Mouse (Mus musculus) R1 (cell line): ENCODE measurements at regions not wholly inside any gene's neighbourhood (a gene's known extent, or its start where the extent isn't known, plus 50 kb on each side); places are given as distances from the start of the nearest gene placed in this dataset.
A peak's percentile ranks its signal among the peaks of the same experiment; 100 is the strongest.

Experiments
- DNase-seq: peaks from one replicate; pipeline ENCODE4 v3.0.0-alpha.2; 2018; ENCODE audit warnings: low read depth, low spot score

DNA sequence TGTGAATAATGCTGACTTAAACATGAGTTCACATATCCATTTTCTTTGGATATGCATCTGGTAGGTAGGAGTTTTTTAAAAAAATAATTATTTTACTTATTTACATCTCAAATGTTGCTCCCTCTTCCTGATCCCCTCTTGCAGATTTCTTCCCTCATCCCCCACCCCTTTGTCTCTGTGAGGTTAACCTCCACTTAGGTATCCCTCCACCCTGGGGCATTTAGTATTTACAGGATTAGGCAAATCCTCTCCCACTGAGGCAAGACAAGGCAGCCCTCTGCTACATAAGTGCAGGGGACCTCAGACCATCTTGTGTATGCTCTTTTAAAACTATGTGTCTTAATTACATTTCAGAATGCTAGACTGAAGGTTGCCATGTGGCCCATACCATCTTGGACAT, 155.2 kb upstream of the Shcbp1 start:
- DNase-seq = peak; percentile 87

DNA sequence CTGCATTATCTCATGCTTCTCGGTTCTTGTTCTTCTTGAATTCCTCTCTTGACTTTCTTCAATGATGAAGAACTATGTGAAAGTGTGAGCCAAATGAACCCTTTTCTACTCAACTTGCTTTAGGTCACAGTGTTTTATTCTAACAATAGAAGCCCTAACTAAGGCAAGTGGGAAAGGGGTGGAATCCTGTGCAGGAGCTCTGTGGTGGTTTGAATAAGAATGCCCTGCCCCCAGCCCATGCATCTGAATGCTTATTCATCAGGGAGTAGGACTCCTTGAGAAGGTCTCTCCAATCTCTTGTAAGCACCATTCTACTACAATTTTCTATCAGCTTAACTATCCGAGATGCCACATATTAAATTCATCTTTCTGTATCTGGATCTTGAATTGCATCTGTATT, 154.7 kb upstream of the Shcbp1 start:
- DNase-seq = peak; percentile 97

DNA sequence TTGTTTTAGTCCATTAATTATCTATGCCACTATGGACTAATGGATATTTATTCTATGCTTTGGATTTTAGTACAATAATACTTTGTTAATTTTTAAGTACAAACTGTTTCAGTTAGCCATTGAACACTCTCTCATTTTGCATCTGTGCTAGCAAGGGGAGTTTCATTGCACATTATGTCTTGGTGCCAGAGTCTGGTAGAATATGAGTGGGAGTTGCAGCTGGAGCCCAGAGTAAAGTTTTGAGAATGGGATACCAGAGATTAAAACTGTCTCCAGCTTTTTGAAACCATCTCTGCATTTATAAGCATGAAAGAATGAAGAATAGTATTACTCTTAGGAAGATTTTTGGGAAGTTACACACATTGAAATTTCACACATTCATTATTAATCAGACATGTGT, 137.1 kb upstream of the Shcbp1 start:
- DNase-seq = no peak

DNA sequence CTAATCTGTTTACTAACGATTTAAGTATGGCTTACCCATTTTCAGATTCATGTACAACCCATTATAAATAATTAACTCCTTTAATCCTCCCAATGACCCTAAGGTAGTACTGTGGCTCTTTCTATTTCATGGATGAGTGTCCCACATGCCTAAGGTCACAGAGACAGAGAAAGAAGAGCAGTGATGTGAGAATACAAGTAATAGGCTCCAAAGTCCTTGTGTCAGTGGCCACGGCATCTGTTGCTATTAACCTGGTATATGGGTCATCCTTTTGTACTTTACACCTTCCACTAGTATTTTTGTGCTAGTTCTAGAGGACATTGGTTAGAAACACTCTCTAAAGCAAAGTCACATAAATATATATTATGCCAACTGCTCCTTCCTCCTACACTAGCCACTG, 115.7 kb upstream of the Shcbp1 start:
- no peak for DNase-seq

DNA sequence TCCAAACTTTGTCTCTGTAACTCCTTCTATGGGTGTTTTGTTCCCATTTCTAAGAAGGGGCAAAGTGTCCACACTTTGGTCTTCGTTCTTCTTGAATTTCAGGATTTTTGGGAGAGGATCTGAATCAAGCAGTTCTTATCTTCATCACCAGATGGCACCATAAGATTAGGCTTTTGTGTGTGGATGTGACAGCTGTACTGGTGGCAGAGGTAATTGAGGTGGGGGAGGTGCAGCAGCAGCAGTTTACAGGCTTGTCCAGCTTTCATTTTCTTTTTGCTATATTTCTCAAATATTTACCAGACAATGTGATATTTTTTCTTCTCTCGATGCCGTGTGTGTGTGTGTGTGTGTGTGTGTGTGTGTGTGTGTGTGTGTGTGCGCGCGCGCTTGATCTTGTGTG, 89.4 kb upstream of the Shcbp1 start:
- DNase-seq = peak; percentile 72

DNA sequence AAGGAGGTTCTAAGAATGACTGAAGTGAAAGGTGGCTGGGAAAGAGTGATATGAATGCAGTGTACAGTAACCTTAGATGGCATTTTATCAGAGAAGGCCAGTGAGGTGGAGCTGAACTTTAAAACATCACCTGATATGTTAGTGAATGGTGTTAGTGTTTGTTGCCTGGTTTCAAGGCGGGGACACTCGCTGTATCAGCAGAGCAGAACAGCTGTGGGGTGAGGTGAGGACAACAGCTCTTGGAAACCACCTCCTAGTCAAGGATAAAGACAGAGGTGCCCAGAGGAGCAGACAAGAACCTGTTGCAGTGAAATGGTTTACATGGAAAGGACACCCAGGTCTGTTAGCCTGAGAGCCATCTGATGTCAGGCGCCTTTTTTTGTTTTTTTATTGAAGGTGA, 59.7 kb upstream of the Shcbp1 start:
- no peak for DNase-seq

DNA sequence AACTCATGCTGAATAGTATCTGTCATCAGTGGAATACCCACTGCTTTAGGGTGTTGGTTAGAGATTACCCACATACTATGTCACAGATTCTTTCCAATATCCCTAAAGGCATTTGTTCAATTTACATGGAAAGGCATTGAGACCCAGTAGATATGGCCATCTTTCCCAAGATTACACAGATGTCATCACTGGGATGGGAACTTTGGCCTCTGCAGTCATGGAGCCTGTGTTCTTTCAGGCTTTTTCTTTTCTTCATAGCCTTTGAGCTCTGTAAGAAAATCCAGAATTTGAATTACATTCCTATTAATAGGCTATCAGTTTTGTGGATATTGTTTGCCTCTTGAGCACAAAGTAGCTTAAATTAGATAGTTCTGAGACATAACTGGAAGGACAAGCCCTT, 59.2 kb upstream of the Shcbp1 start:
- DNase-seq = no peak

DNA sequence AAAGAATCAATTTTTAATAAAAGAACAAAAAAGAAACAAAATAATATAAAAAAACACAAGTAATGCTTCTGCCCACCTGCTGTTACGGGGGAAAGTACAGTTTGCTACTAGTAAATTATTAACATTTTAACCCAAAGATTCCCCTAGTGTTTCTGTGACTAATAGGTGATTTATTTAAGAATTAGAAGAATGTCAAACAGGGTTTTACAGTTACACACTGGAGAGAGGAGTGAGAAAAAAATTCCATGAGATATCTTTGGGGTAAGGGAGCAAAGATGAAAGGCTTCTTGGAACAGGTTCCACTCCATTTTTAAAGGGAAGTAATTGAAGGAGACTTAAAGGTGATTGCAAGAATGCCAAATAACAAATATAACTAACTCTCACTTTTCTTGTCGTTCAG, 58.4 kb upstream of the Shcbp1 start:
- DNase-seq = no peak

DNA sequence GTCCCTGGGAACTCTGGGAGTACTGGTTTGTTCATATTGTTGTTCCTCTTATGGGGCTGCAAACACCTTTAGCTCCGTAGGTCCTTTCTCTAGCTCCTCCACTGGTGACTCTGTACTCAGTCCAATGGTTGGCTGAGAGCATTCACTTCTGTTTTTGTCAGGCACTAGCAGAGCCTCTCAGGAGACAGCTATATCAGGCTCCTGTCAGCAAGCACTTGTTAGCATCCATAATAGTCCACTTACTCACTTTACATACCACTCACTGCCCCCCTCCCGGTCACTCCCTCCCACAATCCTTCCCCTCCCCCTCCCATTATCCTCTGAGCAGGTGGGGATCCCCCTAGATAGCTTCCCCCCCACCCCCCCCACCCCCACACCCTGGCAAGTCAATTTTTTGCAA, 57.3 kb upstream of the Shcbp1 start:
- DNase-seq = no peak
